Mouse (Mus musculus) kidney, adult 2 months (tissue): ENCODE results near the gene Pir. TPM values are rescaled to one million over a fixed set of nuclear protein-coding genes. Genes with fewer than 3 reads are reported as not detected.
A peak's percentile ranks its signal among the peaks of the same experiment; 100 is the strongest.

ENCODE experiments used
- DNase-seq: peaks from one replicate; pipeline ENCODE4 v3.0.0; 2021
- H3K27ac ChIP-seq: fragments of 200-500 bp; 2 replicates; pipeline ENCODE4 v1.5.1; 2012; ENCODE audit warnings: low read depth, low read length, control low read depth, inconsistent platforms; ENCODE audit not compliant: insufficient read depth
- H3K27me3 ChIP-seq: fragments of 200-500 bp; replicated peaks from 2 replicates; pipeline ENCODE4 v1.6.1; 2012; ENCODE audit warnings: mild to moderate bottlenecking, moderate library complexity, low read length, inconsistent platforms; ENCODE audit not compliant: control insufficient read depth, insufficient read depth
- H3K36me3 ChIP-seq: fragments of 200-500 bp; 2 replicates; pipeline ENCODE4 v1.6.1; 2012; ENCODE audit warnings: mild to moderate bottlenecking, moderate library complexity, low read length, inconsistent platforms; ENCODE audit not compliant: control insufficient read depth, insufficient read depth
- H3K4me1 ChIP-seq: fragments of 200-500 bp; 2 replicates; pipeline ENCODE4 v1.6.1; 2011; ENCODE audit warnings: low read length; ENCODE audit not compliant: control insufficient read depth, insufficient read depth
- H3K4me3 ChIP-seq: fragments of 200-500 bp; 2 replicates; pipeline ENCODE4 v1.5.1; 2011; ENCODE audit warnings: mild to moderate bottlenecking, low read depth, low read length, control low read depth; ENCODE audit not compliant: insufficient read depth
- CTCF ChIP-seq: fragments of 200-500 bp; conservative IDR thresholded peaks from 2 replicates; pipeline ENCODE4 v1.5.1; 2011; ENCODE audit warnings: low read depth, mild to moderate bottlenecking, control low read depth, low read length, moderate library complexity, mixed read lengths; ENCODE audit not compliant: insufficient read depth, insufficient read length
- POLR2A ChIP-seq: fragments of 200-500 bp; IDR thresholded peaks from one replicate; pipeline ENCODE4 v1.6.1; 2011; ENCODE audit warnings: low read depth, low read length, control low read depth
- WGBS: fragments of 180-500 bp; shearing (Covaris S2); methylation state at CpG from one replicate; pipeline ENCODE4 v1.1.7; 2018; 5-methylcytosine and 5-hydroxymethylcytosine counted together
- polyA plus RNA-seq: library from polyadenylated mRNA; depleted of rRNA; stranded (reverse); fragments of >200 nt; gene quantifications from 2 replicates; pipeline ENCODE4 v1.2.3, GENCODE M21; 2012

Gene Pir
- polyA plus RNA-seq, 1 experiment: 1.1 TPM

DNA sequence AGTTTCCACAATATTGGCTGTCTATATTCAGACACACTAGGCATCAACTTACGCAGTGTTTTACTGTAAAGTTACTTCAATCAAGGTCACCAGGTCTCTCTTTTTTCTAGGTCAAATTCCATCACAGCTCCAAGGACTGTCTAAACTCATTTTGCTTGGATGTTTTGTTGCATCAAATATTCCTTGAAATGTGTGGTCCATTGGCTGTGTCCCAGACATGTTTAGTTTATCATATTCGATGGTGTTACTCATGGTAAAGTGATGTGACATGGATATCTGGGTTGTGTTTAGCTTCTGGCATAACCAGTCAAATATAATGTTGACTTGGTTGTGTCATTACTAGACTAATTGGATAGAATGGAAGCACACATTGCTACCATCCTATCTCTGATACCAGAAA, 61.2 kb downstream of the Pir start:
- no peak overlapping the region for H3K27ac ChIP-seq
- no peak overlapping the region for H3K4me3 ChIP-seq
- TF ChIP-seq POLR2A (no peak), CTCF (no peak)
- WGBS: 74% methylated on average over 2 of the region's 2 CpGs
- H3K27me3 ChIP-seq: no peaks in the 10 kb centered on the region
- no peaks in the 10 kb centered on the region for H3K4me1 ChIP-seq
- no peaks in the 10 kb centered on the region for H3K36me3 ChIP-seq
- no peak for DNase-seq

DNA sequence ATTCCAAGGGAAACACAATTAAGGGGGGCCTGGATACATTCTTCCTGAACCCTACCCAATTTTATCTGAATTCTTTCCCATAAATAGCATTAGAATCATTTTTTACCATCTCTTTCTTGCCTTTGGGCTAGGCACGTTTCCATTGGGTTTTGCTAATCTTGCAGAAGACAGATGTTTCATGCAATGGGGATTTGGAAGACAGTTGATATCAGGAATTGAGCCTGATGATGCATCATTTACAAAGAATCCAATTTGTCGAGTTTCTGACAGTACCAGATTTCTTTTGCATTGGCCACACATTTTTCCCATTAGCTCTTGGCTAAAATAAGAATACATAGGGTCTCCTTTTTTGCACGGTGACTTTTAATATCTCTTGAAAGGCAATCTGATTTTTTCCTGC, 61.6 kb downstream of the Pir start:
- no peak for DNase-seq
- Histone ChIP-seq H3K36me3 (no peaks in the 10 kb centered on the region), H3K27ac (no peak overlapping the region), H3K27me3 (no peaks in the 10 kb centered on the region), H3K4me3 (no peak overlapping the region), H3K4me1 (no peaks in the 10 kb centered on the region)
- TF ChIP-seq CTCF: no peak
- no peak for TF ChIP-seq POLR2A
- WGBS: 80% methylated on average over 3 of the region's 3 CpGs

DNA sequence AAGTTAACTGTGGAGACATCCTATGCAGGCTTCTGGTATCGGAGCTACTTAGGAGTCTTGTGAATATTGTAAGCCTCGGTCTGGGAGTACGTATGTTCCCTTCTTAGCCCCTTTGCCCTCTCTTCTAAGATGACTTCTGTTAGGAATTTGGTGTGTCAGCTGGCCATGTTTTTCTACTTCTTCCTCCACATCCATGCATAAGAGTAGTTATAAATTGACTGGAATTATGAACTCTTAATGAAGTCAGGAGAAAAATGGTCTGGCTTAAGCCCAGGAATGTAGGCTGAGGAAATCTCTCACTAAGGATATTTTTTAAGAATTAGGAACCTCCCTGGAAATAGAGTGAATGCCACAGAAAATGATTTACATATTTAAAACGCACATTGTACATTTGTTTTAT, 69.4 kb downstream of the Pir start:
- H3K27ac ChIP-seq: no peak overlapping the region
- no peak for DNase-seq
- WGBS: 62% methylated on average over 4 of the region's 4 CpGs
- TF ChIP-seq CTCF: no peak
- TF ChIP-seq POLR2A: no peak
- no peaks in the 10 kb centered on the region for H3K4me1 ChIP-seq
- no peak overlapping the region for H3K4me3 ChIP-seq
- H3K36me3 ChIP-seq: no peaks in the 10 kb centered on the region
- no peaks in the 10 kb centered on the region for H3K27me3 ChIP-seq

DNA sequence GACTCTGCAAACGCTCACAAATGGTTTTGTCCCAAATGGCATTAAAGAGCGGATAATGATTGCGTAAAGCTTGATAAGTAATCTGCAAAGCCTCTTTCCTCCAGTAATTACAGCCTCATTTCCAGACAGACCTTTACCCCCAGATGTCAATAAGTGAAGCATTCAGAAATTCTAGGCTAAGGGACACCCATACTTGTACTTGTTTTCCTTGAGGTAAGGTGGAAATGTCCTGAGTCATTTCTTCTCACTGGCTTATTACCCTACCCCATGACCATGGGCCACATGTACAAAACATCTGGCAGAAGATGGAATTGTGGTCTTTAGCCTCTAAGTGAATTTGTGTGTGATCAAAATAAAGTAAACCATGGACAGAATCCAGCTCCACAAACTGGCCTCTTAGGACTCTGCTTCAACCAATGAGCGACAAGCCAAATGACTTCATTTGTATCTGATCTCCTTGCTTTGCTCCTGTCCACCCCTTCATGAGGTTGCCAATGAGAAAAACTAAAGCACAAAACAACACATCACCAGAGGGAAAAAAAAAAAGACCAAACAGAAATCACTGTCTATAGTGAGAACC, 76.3 kb downstream of the Pir start:
- DNase-seq: no peak
- no peaks in the 10 kb centered on the region for H3K27me3 ChIP-seq
- 67% methylated on average over 4 of the region's 4 CpGs for WGBS
- no peak overlapping the region for H3K4me3 ChIP-seq
- no peak overlapping the region for H3K27ac ChIP-seq
- TF ChIP-seq POLR2A (no peak), CTCF (no peak)
- no peaks in the 10 kb centered on the region for H3K4me1 ChIP-seq
- H3K36me3 ChIP-seq: no peaks in the 10 kb centered on the region

DNA sequence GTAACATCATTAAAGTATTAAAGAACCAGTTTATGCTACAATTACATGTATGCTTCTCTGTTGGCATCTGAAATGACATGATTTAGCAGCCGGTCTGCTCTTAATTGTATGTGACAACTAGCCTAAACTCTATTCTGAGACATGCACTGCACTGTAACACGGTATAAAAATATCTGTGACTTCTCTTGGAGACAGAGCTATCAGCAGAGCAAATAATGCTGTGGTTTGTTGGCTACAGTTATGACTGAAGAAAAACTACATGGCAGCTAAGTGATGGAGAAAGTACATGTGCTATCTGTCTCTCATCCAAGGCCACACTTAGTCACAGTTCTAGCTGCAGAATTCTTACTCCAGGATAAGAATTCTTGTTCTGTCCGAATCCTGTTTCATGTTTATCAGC, 79.8 kb downstream of the Pir start:
- Histone ChIP-seq H3K4me1 (no peaks in the 10 kb centered on the region), H3K36me3 (no peaks in the 10 kb centered on the region), H3K4me3 (no peak overlapping the region), H3K27ac (no peak overlapping the region), H3K27me3 (no peaks in the 10 kb centered on the region)
- no peak for TF ChIP-seq CTCF
- no peak for DNase-seq
- WGBS: 82% methylated on average over 3 of the region's 3 CpGs

DNA sequence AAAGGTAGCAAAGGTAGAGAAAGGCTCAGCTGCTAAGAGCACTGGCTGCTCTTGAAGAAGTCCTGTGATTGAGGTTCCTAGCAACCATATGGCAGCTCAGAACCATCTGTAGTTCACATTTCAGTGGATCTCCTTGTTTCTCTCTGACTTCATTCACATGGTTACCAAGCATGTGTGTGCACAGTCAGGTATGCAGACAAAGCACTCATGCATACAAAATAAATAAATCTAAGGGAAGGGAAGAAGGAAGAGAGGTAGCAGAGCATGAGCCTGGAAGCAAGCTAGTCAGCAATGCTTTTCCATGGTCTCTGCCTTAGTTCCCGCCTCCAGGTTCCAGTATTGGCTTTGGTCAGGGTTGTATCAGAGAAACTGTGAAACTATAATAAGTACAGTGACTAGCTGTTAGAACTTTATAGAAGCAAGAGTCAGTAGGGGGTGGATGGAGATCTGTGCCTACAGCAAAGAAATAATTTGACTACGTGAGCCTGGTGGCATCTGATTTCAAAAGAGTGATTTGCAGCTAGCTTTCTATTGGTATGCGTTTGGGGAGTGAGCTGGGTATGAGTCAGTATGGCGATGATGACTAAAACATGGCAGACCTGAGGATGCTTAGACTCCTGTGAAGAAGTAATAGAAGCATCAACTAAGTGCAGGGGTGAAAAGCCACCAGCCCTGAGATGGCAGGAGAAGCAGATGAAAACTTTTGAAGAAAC, 96.1 kb downstream of the Pir start:
- no peak overlapping the region for H3K27ac ChIP-seq
- 50% methylated on average over 4 of the region's 4 CpGs for WGBS
- no peaks in the 10 kb centered on the region for H3K27me3 ChIP-seq
- DNase-seq: peak; percentile 7
- H3K4me1 ChIP-seq: peaks cover 4% of the 10 kb centered on the region; the same call in 1 of the 2 replicates
- no peaks in the 10 kb centered on the region for H3K36me3 ChIP-seq
- TF ChIP-seq CTCF (no peak), POLR2A (no peak)
- H3K4me3 ChIP-seq: no peak overlapping the region

DNA sequence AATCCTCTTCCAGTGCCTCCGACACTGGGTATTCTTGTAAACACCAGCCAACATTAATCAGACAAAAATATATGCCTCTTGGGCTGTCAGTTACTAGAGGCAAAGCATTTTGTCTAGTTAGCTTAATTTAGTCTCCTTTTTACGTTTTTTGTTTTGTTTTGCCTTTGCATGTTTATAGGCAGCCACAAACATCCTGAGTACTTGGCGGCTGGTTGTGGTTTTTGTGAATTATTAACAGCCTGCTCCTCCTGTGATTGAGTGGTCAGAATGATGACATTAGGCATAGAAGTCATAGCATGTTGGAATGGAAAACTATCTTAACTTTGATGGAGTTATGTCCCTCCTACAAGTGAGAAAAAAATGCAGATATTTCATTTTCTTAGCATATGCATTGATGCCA, 101.4 kb downstream of the Pir start:
- peak; percentile 61 for DNase-seq
- H3K4me3 ChIP-seq: no peak overlapping the region
- H3K27me3 ChIP-seq: no peaks in the 10 kb centered on the region
- no peaks in the 10 kb centered on the region for H3K36me3 ChIP-seq
- H3K4me1 ChIP-seq: no peaks in the 10 kb centered on the region; the same call in 1 of the 2 replicates
- 24% methylated on average over 3 of the region's 3 CpGs for WGBS
- H3K27ac ChIP-seq: peak overlapping the region; percentile 68
- no peak for TF ChIP-seq POLR2A
- no peak for TF ChIP-seq CTCF
